Mouse (Mus musculus): ENCODE data around the gene Sf3a1. TPM values are rescaled to one million over a fixed set of nuclear protein-coding genes. Genes with fewer than 3 reads are reported as not detected.
A peak's percentile ranks its signal among the peaks of the same experiment; 100 is the strongest.

The Sf3a1 gene
- polyA plus RNA-seq, 1 experiment from 2014 or later, result 16.5 TPM

DNA sequence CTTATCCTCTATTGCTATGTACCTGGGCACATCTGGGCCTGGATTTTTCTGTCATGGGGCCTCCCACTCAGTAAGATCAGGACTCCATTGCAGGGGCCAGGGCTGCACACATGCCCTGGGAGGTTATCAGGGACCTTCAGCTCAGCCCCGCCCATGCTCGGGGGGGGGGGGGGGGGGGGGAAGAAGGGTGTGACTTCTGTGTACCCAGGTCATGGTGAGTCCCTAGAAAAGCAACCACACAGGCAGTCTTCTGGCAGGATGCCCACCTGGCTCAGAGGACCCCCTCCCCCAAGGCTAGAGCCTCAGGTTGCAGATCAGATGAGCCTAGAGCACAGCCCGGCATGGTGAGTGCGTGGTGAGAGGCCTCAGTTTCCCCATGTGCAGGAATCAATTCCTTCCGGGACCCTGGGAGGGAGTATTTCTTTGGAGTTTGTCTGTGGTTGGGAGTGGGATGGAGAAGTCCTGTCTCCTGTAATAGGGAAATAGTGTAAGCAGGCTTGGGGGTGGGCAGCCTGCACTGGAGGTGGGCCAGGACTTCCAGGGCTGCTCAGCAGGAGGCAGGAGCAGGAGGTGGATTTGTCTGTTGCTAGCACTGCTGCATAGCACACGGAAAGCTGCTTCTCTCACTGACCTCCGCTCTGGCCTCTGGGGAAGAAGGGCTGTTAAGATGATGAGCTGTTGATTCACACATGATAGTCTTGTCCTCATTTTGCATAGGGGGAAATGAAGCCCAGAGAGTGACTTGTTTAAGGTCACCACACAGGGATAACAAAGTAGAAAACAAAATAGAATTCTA is 63.4 kb downstream of the Sf3a1 start:
- no peaks in the 10 kb centered on the region for H3K27me3 ChIP-seq (ENCODE audit: control insufficient read depth, insufficient read depth, low read length)
- H3K4me1 ChIP-seq (replicated peaks; ENCODE audit: control insufficient read depth, insufficient read depth), result no peaks in the 10 kb centered on the region
- TF ChIP-seq EP300 (optimal IDR thresholded peaks at IDR 0.05) (no peak), CTCF (IDR thresholded peaks at IDR 0.05; ENCODE audit: low read depth) (no peak)
- H3K27ac ChIP-seq (replicated peaks), result no peak overlapping the region
- peak; percentile 75 for DNase-seq (ENCODE audit: low spot score)
- no peak overlapping the region for H3K4me3 ChIP-seq (ENCODE audit: low read depth, low read length)
- H3K4me2 ChIP-seq (replicated peaks; ENCODE audit: low read depth), result no peak overlapping the region
- ATAC-seq (ENCODE audit: low FRiP score, low TSS enrichment), result peak; percentile 33; the same call in 1 of the 2 replicates
- no peaks in the 10 kb centered on the region for H3K36me3 ChIP-seq (ENCODE audit: control insufficient read depth, insufficient read depth, low read length)
- 32% methylated on average over 7 of the region's 7 CpGs for WGBS
- no peak overlapping the region for H3K9ac ChIP-seq (ENCODE audit: low read length)
- H3K9me3 ChIP-seq (ENCODE audit: control insufficient read depth, low read length), result no peaks in the 10 kb centered on the region

DNA sequence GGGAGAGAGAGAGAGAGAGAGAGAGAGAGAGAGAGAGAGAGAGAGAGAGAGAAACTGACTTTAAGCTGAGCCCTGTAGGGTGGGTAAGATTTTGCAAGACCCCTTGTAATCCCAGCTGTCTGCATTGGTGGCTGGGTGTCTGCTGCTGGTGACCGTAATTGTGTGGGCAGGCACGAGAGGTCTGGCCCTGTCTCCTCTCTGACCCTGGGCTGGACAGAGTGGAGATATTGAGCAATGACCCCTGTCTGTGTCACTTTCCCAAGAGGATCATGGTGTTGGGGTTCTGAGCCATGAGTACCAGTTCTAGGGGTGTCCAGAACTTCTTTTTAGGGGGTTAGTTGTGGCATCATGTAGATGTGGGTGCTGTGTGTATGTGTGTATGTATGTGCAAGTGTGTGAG is 64.1 kb downstream of the Sf3a1 start:
- H3K4me1 ChIP-seq (replicated peaks; ENCODE audit: control insufficient read depth, insufficient read depth), result no peaks in the 10 kb centered on the region
- 47% methylated on average over 2 of the region's 2 CpGs for WGBS
- TF ChIP-seq EP300 (optimal IDR thresholded peaks at IDR 0.05) (no peak), CTCF (IDR thresholded peaks at IDR 0.05; ENCODE audit: low read depth) (no peak)
- H3K27me3 ChIP-seq (ENCODE audit: control insufficient read depth, insufficient read depth, low read length), result no peaks in the 10 kb centered on the region
- H3K4me3 ChIP-seq (ENCODE audit: low read depth, low read length), result no peak overlapping the region
- H3K4me2 ChIP-seq (replicated peaks; ENCODE audit: low read depth), result no peak overlapping the region
- no peak for ATAC-seq (ENCODE audit: low FRiP score, low TSS enrichment)
- H3K9me3 ChIP-seq (ENCODE audit: control insufficient read depth, low read length), result no peaks in the 10 kb centered on the region
- H3K9ac ChIP-seq (ENCODE audit: low read length), result no peak overlapping the region
- no peaks in the 10 kb centered on the region for H3K36me3 ChIP-seq (ENCODE audit: control insufficient read depth, insufficient read depth, low read length)
- H3K27ac ChIP-seq (replicated peaks), result no peak overlapping the region
- no peak for DNase-seq (ENCODE audit: low spot score)

DNA sequence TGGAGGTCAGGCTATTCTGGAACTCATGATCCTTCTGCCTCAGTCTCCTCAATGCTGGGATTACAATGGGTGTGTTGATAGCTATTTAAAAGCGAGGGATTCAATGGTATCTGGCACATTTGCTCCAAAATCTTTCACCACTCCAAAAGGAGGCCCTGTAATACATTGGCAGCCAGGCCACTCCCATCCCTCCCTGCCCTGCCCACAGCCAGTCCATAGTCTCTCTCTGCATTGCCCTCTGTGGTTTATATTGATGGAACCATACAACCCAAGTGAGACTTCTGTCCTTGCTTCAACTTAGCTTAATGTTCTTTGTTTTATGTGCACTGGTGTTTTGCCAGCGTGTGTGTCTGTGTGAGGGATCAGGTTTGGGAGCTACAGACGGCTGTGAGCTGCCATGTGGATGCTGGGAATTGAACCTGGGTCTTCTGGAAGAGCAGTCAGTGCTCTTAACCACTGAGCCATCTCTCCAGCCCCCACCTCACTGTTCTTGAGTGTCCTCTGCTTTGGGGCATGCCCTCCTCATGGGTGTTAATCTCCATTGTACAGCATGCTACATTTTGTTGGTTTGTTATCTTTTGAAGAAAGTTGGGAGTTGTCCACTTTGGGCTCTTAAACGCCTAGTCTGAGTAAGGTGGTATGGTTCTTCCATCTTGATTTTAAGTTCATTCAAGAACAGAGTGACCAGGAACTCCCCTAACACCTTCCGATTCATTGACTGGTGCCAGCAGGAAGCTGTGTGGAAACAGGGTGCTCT is 66.6 kb downstream of the Sf3a1 start:
- no peaks in the 10 kb centered on the region for H3K4me1 ChIP-seq (replicated peaks; ENCODE audit: control insufficient read depth, insufficient read depth)
- no peak overlapping the region for H3K9ac ChIP-seq (ENCODE audit: low read length)
- H3K27me3 ChIP-seq (ENCODE audit: control insufficient read depth, insufficient read depth, low read length), result no peaks in the 10 kb centered on the region
- no peak for DNase-seq (ENCODE audit: low spot score)
- 78% methylated on average over 5 of the region's 5 CpGs for WGBS
- ATAC-seq (ENCODE audit: low FRiP score, low TSS enrichment), result no peak
- H3K27ac ChIP-seq (replicated peaks), result no peak overlapping the region
- no peaks in the 10 kb centered on the region for H3K36me3 ChIP-seq (ENCODE audit: control insufficient read depth, insufficient read depth, low read length)
- no peak overlapping the region for H3K4me3 ChIP-seq (ENCODE audit: low read depth, low read length)
- H3K9me3 ChIP-seq (ENCODE audit: control insufficient read depth, low read length), result no peaks in the 10 kb centered on the region
- TF ChIP-seq CTCF (IDR thresholded peaks at IDR 0.05; ENCODE audit: low read depth) (no peak), EP300 (optimal IDR thresholded peaks at IDR 0.05) (no peak)
- H3K4me2 ChIP-seq (replicated peaks; ENCODE audit: low read depth), result no peak overlapping the region

DNA sequence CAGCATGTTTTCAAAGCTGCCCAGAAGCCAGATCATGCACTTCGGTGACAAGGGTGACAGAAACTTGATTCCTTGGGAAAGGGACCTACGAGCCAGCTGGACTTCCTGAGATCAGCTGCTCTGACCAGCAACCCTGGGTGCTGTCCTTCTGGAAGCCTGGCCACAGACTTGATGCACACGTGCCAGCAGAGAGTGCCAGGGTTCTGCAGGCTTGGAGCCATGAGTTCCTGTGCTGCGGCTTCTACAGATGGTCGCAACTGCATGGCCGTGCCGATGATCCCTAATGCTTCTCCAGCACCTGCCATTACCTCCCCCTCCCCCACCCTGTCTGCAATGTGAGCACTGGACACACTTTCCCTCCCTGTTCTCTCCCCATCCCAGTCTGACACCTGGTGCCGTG is 68.3 kb downstream of the Sf3a1 start:
- ATAC-seq (ENCODE audit: low FRiP score, low TSS enrichment) (no peak), DNase-seq (ENCODE audit: low spot score) (no peak)
- Histone ChIP-seq H3K9me3 (ENCODE audit: control insufficient read depth, low read length) (no peaks in the 10 kb centered on the region), H3K27ac (replicated peaks) (no peak overlapping the region), H3K9ac (ENCODE audit: low read length) (no peak overlapping the region), H3K27me3 (ENCODE audit: control insufficient read depth, insufficient read depth, low read length) (no peaks in the 10 kb centered on the region), H3K4me1 (replicated peaks; ENCODE audit: control insufficient read depth, insufficient read depth) (no peaks in the 10 kb centered on the region), H3K4me2 (replicated peaks; ENCODE audit: low read depth) (no peak overlapping the region), H3K4me3 (ENCODE audit: low read depth, low read length) (no peak overlapping the region), H3K36me3 (ENCODE audit: control insufficient read depth, insufficient read depth, low read length) (no peaks in the 10 kb centered on the region)
- TF ChIP-seq EP300 (optimal IDR thresholded peaks at IDR 0.05) (no peak), CTCF (IDR thresholded peaks at IDR 0.05; ENCODE audit: low read depth) (no peak)
- 31% methylated on average over 8 of the region's 8 CpGs for WGBS

DNA sequence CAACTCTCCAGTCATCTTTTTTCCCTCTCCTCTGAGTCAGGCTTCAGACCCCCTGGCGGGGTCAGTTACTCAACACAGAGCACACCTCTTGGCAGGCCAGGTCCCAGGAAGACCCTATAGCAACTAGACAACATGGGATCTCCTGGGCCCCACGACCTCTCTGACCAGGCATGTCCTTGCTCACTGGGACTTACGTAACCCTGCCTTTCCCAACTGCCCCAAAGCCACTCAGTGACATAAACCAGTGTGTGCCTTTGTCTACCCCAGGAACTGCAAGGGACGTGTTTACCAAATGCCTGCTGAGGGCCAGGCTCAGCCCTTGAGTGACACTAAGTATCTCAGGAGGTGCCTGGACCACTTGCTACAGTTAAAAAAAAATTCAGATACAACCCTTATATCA is 69.7 kb downstream of the Sf3a1 start:
- ATAC-seq (ENCODE audit: low FRiP score, low TSS enrichment), result no peak
- WGBS, result 67% methylated on average over 4 of the region's 4 CpGs

DNA sequence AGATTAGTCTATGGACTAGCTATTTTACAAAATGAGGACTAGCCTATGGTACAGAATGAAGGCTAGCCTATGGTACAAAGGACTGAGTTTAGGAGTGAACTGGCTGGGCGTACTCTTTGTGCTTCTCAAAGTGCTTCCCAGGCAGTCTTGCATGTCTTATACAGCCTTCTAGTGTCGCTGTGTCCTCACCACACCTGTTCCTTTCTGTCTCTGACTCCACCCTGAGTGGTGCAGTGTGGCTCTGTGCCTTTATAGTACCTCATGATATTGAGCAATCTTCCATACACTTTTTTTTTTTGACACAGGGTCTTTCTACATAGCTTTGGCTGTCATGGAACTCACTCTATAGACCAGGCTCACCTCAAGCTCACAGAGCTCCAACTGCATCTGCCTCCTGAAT is 71.3 kb downstream of the Sf3a1 start:
- no peaks in the 10 kb centered on the region for H3K27me3 ChIP-seq (ENCODE audit: control insufficient read depth, insufficient read depth, low read length)
- no peaks in the 10 kb centered on the region for H3K4me1 ChIP-seq (replicated peaks; ENCODE audit: control insufficient read depth, insufficient read depth)
- WGBS, result 73% methylated on average over 2 of the region's 2 CpGs
- H3K4me2 ChIP-seq (replicated peaks; ENCODE audit: low read depth), result no peak overlapping the region
- TF ChIP-seq EP300 (optimal IDR thresholded peaks at IDR 0.05) (no peak), CTCF (IDR thresholded peaks at IDR 0.05; ENCODE audit: low read depth) (no peak)
- no peak overlapping the region for H3K9ac ChIP-seq (ENCODE audit: low read length)
- no peaks in the 10 kb centered on the region for H3K9me3 ChIP-seq (ENCODE audit: control insufficient read depth, low read length)
- H3K27ac ChIP-seq (replicated peaks), result no peak overlapping the region
- no peak for ATAC-seq (ENCODE audit: low FRiP score, low TSS enrichment)
- no peak for DNase-seq (ENCODE audit: low spot score)
- H3K36me3 ChIP-seq (ENCODE audit: control insufficient read depth, insufficient read depth, low read length), result no peaks in the 10 kb centered on the region
- H3K4me3 ChIP-seq (ENCODE audit: low read depth, low read length), result no peak overlapping the region

More for the DNA sequence above, 69.7 kb downstream of the Sf3a1 start:
- Histone ChIP-seq H3K36me3 (ENCODE audit: control insufficient read depth, insufficient read depth, low read length) (no peaks in the 10 kb centered on the region), H3K27ac (replicated peaks) (no peak overlapping the region), H3K9ac (ENCODE audit: low read length) (no peak overlapping the region), H3K4me1 (replicated peaks; ENCODE audit: control insufficient read depth, insufficient read depth) (no peaks in the 10 kb centered on the region), H3K4me2 (replicated peaks; ENCODE audit: low read depth) (no peak overlapping the region), H3K27me3 (ENCODE audit: control insufficient read depth, insufficient read depth, low read length) (no peaks in the 10 kb centered on the region), H3K4me3 (ENCODE audit: low read depth, low read length) (no peak overlapping the region), H3K9me3 (ENCODE audit: control insufficient read depth, low read length) (no peaks in the 10 kb centered on the region)
- no peak for DNase-seq (ENCODE audit: low spot score)
- TF ChIP-seq EP300 (optimal IDR thresholded peaks at IDR 0.05) (no peak), CTCF (IDR thresholded peaks at IDR 0.05; ENCODE audit: low read depth) (no peak)

Small RNAs within 50 kb of the gene (microRNA-seq; reads per million reads assigned to microRNA genes)
- 2.9 reads per million for gene Mir3060

Other genes starting within 250 kb of the Sf3a1 start
- 7.3 and 7.5 TPM in 2 replicates for gene Slc35e4, start 245.7 kb upstream of the Sf3a1 start, polyA plus RNA-seq (2015; fragmentation: Nextera tagmentation; extraction: Ambion mirVana)
- 47.5 and 53.3 TPM in 2 replicates for gene Tcn2, start 228.2 kb upstream of the Sf3a1 start, polyA plus RNA-seq (2015; fragmentation: Nextera tagmentation; extraction: Ambion mirVana)
- 41.8 and 42.6 TPM in 2 replicates for gene Pes1, start 196.4 kb upstream of the Sf3a1 start, polyA plus RNA-seq (2015; fragmentation: Nextera tagmentation; extraction: Ambion mirVana)
- gene 4930556J24Rik, start 183.6 kb upstream of the Sf3a1 start, polyA plus RNA-seq (2015; fragmentation: Nextera tagmentation; extraction: Ambion mirVana), result 0.08 TPM in 1 of 2 replicates, not detected in the other
- gene Gal3st1, start 176.7 kb upstream of the Sf3a1 start, polyA plus RNA-seq (2015; fragmentation: Nextera tagmentation; extraction: Ambion mirVana), result 43.4 and 52.0 TPM in 2 replicates
- 2.5 and 3.8 TPM in 2 replicates for gene Sec14l4, start 128.9 kb upstream of the Sf3a1 start, polyA plus RNA-seq (2015; fragmentation: Nextera tagmentation; extraction: Ambion mirVana)
- gene Sec14l3, start 95.5 kb upstream of the Sf3a1 start, polyA plus RNA-seq (2015; fragmentation: Nextera tagmentation; extraction: Ambion mirVana), result 0.12 and 0.15 TPM in 2 replicates
- 19.0 and 19.1 TPM in 2 replicates for gene Mtfp1, start 64.9 kb upstream of the Sf3a1 start, polyA plus RNA-seq (2015; fragmentation: Nextera tagmentation; extraction: Ambion mirVana)
- 0.95 and 1.5 TPM in 2 replicates for gene Sec14l2, start 36.9 kb upstream of the Sf3a1 start, polyA plus RNA-seq (2015; fragmentation: Nextera tagmentation; extraction: Ambion mirVana)
- gene Rnf215, start 25.1 kb upstream of the Sf3a1 start, polyA plus RNA-seq (2015; fragmentation: Nextera tagmentation; extraction: Ambion mirVana), result 19.6 and 23.2 TPM in 2 replicates
- 2.1 and 2.2 TPM in 2 replicates for gene Ccdc157, start 57 bp upstream of the Sf3a1 start, polyA plus RNA-seq (2015; fragmentation: Nextera tagmentation; extraction: Ambion mirVana)
- gene Tbc1d10a, start 26.4 kb downstream of the Sf3a1 start, polyA plus RNA-seq (2015; fragmentation: Nextera tagmentation; extraction: Ambion mirVana), result 35.1 and 38.5 TPM in 2 replicates
- 9.6 and 9.7 TPM in 2 replicates for gene Castor1, start 57.9 kb downstream of the Sf3a1 start, polyA plus RNA-seq (2015; fragmentation: Nextera tagmentation; extraction: Ambion mirVana)
- 0.05 and 0.11 TPM in 2 replicates for gene Osm, start 76.1 kb downstream of the Sf3a1 start, polyA plus RNA-seq (2015; fragmentation: Nextera tagmentation; extraction: Ambion mirVana)
- gene Lif, start 97.2 kb downstream of the Sf3a1 start, polyA plus RNA-seq (2015; fragmentation: Nextera tagmentation; extraction: Ambion mirVana), result 0.61 and 1.1 TPM in 2 replicates

All from stomach, postnatal 0 days (tissue).